Mouse (Mus musculus) frontal cortex, postnatal 36 days (tissue): ENCODE measurements around the gene Fsip1.

Experiments
- DNase-seq, 2 experiments: peaks; one replicate each; pipeline ENCODE4 v3.0.0; 2022; ENCODE audit warnings: low spot score in 2 of 2

Fsip1 gene

GRCm38 (mm10) chr2:118087044-118087726 lies 169.6 kb downstream of the Fsip1 start:
- DNase-seq: no peak

- DNase-seq: no peak
These were observed 171.1 kb downstream of the Fsip1 start for GRCm38 (mm10) chr2:118085647-118086046.

GRCm38 (mm10) chr2:118084693-118085092 lies 172.1 kb downstream of the Fsip1 start:
- no peak for DNase-seq

GRCm38 (mm10) chr2:118083652-118084051 lies 173.1 kb downstream of the Fsip1 start:
- DNase-seq: no peak

GRCm38 (mm10) chr2:118081581-118081980 lies 175.2 kb downstream of the Fsip1 start:
- no peak for DNase-seq
